Mouse (Mus musculus) lung, adult 18-20 months (tissue): ENCODE data around the gene Slco2a1.
"Not testable (repeated sequence)": the region's sequence is repeated elsewhere in the genome, so short reads cannot be mapped to it uniquely, and the experiment has no call there.

ENCODE experiments used
- DNase-seq, 2 experiments: peaks; one replicate each; pipeline ENCODE4 v3.0.0; 2022; ENCODE audit warnings: mixed read lengths in 2 of 2

The Slco2a1 gene

DNA sequence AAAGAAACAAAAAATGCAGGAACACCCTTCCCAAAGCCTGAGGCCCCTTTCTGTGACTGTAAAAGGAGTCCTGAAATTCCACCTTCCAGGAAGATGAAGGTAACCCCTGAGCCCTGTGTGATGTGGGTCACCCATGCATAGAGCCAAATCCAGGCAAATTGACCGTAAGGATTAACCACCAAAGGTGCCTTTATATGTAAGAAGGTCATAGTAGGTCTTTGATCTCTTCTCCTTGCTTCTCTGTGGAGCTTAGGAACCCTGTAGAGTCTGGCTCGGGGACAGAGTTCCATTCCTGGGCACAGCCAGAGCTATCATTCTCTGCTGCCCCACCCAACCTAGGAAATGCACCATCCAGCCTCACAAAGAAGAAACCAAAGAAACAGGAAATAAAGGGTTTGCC, 100.1 kb downstream of the Slco2a1 start:
- no peak for DNase-seq

DNA sequence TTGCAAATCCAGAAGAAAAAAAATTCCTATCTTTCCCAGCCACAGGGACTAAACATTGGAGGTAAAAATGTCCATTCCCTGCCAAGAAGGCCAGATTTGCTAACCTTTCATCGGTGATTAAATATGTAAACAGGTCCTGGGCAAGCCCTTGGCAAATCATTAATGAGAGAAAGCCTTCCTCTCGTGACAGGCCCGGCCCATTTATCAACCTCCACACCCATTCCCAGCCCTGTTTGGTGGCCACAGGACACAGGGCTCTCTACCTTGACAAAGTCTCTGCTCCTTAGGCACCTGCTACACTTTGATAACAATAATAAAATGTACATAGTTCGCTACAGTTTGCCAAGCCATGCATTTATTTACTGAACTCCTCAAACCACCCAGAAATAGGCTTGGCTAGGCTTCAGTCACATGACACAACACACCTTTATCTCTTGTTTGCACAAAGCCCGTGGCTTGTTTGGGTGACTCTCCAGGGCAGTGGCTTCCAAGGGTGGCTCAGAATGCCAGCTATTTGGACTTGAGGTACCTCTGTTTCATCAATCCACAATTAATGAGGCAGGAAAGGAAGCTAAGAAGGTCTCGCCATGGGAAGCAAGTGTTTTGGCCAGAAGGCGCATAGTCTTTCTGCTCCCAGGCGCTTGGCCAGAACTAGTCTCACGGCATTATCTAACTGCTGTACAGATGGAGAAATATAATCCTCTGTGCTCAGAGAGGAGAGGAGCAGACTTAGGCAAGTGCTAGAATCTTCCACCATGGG, 101.8 kb downstream of the Slco2a1 start:
- peak; percentile 75 to 83 for DNase-seq

- peak in 1 of 2 experiments; percentile 34 for DNase-seq
These were observed 102.7 kb downstream of the Slco2a1 start for GRCm38 (mm10) chr9:103091039-103091883.

DNA sequence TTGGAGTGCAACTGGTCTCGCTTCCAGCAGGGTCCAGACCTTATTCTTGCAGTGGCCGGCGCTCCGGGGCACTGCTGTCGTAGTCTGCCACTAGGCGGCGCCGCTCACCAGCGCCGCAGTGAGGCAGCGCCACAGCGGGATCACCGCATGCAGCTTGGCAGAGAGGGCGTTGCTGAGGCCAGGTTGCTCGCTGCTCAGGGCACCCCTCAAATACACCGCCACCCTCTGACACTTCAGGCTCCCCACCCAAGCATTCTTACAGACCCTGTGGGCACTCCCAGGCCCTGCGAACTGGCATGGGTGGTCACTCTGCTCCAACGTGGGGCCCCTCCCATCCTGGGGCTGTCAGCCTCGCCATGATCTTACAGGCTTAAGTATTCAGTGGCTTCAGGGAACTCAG, 103.7 kb downstream of the Slco2a1 start:
- DNase-seq = peak; percentile 73 to 78

DNA sequence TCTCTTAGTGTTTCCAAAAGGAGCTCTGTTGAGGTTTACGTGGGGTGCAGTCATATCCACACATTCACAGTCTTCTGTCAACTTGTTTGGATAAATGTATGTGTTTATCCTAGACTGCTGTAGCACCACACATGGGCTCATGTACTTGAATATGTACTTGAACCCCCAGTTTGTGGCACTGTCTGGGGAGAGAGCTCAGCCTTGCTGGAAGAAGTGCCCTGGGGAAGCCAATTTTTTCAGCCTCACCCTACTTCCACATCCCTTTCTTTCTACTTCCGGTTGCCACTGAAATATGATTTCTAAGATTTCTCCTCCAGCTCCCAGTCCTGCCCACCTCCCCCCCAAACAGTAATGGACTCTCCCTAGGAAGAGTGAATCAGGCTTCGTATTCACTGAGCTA, 105.2 kb downstream of the Slco2a1 start:
- no peak for DNase-seq

- DNase-seq = not testable (repeated sequence)
These were observed 119.9 kb downstream of the Slco2a1 start for GRCm38 (mm10) chr9:103108341-103108798.

DNA sequence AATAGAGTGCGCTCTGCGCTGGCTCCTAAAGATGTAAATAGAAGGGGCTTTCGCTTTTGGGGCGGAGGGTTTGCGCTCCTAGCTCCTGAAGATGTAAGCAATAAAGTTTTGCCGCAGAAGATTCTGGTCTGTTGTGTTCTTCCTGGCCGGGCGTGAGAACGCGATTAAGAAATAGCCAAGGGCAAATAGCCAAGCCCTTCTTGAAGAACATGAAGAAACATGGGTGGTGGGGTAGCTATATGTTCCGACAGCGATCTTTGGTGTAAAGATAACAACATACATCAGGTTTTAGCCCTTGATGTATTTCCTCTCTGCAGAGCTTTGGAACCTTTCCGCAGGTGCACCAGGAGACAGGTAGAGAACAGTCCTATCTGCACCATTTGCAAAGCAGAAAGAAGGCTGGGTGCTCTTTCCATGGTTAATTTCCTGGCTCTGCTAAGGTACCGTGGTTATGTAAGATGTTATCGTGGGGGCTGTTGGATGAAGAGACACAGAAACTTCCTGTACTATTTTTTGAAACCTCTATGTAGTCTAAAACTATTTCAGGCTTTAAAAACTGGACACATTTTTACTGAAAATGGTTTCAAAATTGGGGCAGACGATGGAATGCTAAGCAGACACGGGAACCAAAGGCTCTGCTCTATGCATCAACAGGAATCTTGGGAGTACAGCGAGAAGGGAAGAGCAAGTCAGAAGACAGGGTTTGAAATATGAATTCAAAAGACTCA, 120.6 kb downstream of the Slco2a1 start:
- no peak for DNase-seq

DNA sequence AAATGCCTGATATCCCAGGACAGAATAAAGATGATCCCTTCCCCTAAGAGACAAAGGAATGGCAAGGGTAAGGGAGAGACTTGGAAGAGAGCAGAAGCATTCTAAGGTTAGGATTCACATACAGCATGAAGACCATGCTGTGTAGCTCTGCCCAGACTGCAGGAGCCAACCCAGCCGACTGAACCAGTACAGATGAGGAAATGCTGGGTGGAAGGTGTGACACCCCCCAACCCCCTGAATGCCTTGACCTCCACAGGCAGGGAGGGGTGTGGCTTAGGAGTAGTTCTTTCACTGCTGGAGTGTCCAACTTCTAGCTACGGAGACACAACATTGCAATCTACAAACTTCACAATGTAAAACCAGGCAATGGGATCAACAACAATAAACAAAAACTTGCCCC, 121.4 kb downstream of the Slco2a1 start:
- peak in 1 of 2 experiments; percentile 30 for DNase-seq

DNA sequence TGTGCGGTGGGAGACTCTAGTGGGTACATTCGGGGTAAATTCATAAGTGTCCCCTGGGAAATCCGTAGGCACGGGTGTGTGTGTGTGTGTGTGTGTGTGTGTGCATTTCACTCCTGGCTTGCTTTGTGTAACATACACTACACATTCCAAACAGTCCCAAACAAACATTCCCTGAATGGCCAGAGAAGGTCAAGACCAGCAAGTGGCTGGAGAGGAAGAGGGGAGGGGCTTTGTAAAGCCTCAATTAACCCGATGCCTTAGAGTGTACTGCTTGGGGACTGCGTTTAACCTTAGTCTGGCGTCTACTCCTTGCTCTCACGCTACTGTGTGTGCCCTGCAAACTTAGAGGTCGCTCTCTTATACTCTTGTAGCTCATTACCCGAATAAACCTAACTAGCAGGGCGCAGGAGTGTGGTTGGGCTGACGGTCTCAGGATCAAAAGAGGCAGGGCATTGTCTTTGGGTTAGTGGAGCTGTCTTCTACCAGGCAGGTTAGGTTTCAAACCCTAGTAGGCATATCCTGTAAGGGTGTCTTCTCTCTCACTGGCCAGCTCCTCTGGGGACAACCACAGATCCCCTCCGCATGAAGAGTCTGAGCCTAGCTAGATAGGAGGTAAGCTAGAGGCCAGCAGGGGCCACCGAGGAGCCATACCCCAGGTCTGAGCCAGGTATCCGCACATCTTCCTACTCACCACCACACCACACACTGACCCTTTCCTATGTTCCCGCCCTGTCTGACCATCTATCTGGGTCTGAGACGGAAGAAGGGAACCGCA, 122.4 kb downstream of the Slco2a1 start:
- DNase-seq = peak; percentile 62 to 67

- peak; percentile 46 to 50 for DNase-seq
These were observed 123.3 kb downstream of the Slco2a1 start, which contains the start of gene Rab6b for GRCm38 (mm10) chr9:103111621-103112470. Rab6b (plus strand) TSS chr9:103111787.

- DNase-seq = peak; percentile 19 to 37
These were observed 124.2 kb downstream of the Slco2a1 start for GRCm38 (mm10) chr9:103112471-103113271.

- DNase-seq = no peak
These were observed 124.8 kb downstream of the Slco2a1 start for GRCm38 (mm10) chr9:103113351-103113750.

DNA sequence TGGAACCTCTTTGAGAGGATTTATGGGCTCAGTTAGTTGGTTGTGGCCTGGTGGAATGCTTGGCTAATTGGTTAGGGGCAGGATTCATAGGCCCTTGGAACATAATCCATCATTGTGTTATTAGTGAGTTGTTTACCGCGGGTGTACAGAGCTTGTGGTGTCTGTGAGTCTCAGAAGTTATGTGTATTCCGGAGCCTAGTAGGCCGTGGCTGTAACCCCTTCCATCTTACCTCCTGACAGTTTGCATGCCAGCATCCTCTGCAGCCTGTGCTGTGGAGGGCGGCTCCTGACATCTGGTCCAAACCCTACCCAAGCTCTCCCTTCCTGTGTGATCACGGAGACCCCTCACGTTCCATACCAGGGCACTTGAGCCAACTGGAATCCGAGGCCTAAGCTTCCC, 125.8 kb downstream of the Slco2a1 start:
- no peak for DNase-seq

DNA sequence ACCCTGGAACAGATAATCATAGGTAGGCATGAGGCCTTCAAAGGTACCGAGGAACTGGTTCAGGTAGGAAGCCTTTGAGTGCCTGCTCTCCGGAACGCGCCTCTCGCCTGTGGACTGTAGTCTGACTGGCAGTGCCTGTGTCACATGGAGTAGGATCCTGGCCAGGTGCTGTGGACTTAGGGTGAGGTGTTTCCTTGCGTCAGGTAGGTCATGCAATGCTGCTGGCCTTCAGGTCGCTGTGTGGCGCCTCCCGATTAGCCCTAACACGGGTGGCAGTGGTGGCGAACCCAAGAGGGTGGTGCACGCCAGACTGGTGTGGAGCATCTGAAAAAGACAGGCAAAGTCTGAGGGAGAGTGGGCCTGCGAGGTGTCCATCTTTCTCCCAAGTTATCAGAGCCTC, 126.4 kb downstream of the Slco2a1 start:
- DNase-seq = no peak

GRCm38 (mm10) chr9:103116941-103117340, 128.4 kb downstream of the Slco2a1 start:
- DNase-seq = no peak

- DNase-seq = no peak
These were observed 129.0 kb downstream of the Slco2a1 start for GRCm38 (mm10) chr9:103117495-103117894.

GRCm38 (mm10) chr9:103117951-103118350, 129.4 kb downstream of the Slco2a1 start:
- no peak for DNase-seq

GRCm38 (mm10) chr9:103118651-103119275, 130.3 kb downstream of the Slco2a1 start:
- DNase-seq = no peak

GRCm38 (mm10) chr9:103119781-103120180, 131.3 kb downstream of the Slco2a1 start:
- DNase-seq = no peak

DNA sequence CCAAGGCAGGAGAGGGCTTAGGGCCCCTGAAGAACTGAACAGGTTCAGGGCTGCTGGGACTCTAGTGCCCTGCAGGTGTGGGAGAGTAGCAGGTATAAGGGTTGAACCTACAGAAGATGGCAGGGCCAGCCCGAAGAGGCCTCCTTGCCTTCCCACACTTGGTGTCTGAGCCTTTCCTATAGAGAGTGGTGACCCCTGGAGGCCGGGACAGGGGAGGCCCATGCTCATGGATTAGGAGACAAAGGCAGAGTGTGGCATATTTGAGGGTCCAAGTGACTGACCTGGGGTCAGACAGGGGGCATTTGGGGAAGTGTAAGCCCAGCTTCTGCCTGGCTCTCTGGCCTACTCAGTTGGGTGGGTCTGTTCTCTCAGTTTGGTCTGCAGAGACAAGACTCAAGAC, 131.7 kb downstream of the Slco2a1 start:
- peak in 1 of 2 experiments; percentile 7 for DNase-seq
